Mouse (Mus musculus): Measurements from ENCODE around the gene Abcd1. TPM values are rescaled to one million over a fixed set of nuclear protein-coding genes. Genes with fewer than 3 reads are reported as not detected.

Gene Abcd1
- polyA plus RNA-seq, 1 experiment from 2014 or later = 12.7 TPM

Other genes with a start within 250 kb of the Abcd1 start
- gene Bgn, start 233.0 kb upstream of the Abcd1 start, polyA plus RNA-seq (2016; fragmentation: Nextera tagmentation; extraction: Ambion mirVana) = 43.9 and 49.2 TPM in 2 replicates
- 1.6 and 1.7 TPM in 2 replicates for gene Atp2b3, start 213.5 kb upstream of the Abcd1 start, polyA plus RNA-seq (2016; fragmentation: Nextera tagmentation; extraction: Ambion mirVana)
- 7.8 TPM in 2 replicates for gene Dusp9, start 77.2 kb upstream of the Abcd1 start, polyA plus RNA-seq (2016; fragmentation: Nextera tagmentation; extraction: Ambion mirVana)
- gene Pnck, start 56.5 kb upstream of the Abcd1 start, polyA plus RNA-seq (2016; fragmentation: Nextera tagmentation; extraction: Ambion mirVana) = 31.3 and 34.8 TPM in 2 replicates
- gene Slc6a8, start 43.4 kb upstream of the Abcd1 start, polyA plus RNA-seq (2016; fragmentation: Nextera tagmentation; extraction: Ambion mirVana) = 6.6 and 7.7 TPM in 2 replicates
- 132 and 136 TPM in 2 replicates for gene Bcap31, start 422 bp upstream of the Abcd1 start, polyA plus RNA-seq (2016; fragmentation: Nextera tagmentation; extraction: Ambion mirVana)
- gene Plxnb3, start 40.5 kb downstream of the Abcd1 start, polyA plus RNA-seq (2016; fragmentation: Nextera tagmentation; extraction: Ambion mirVana) = 0.21 and 0.25 TPM in 2 replicates
- 2.7 and 5.4 TPM in 2 replicates for gene Srpk3, start 57.8 kb downstream of the Abcd1 start, polyA plus RNA-seq (2016; fragmentation: Nextera tagmentation; extraction: Ambion mirVana)
- gene Idh3g, start 70.3 kb downstream of the Abcd1 start, polyA plus RNA-seq (2016; fragmentation: Nextera tagmentation; extraction: Ambion mirVana) = 150 and 167 TPM in 2 replicates
- 125 and 138 TPM in 2 replicates for gene Ssr4, start 70.4 kb downstream of the Abcd1 start, polyA plus RNA-seq (2016; fragmentation: Nextera tagmentation; extraction: Ambion mirVana)
- gene Pdzd4, start 108.4 kb downstream of the Abcd1 start, polyA plus RNA-seq (2016; fragmentation: Nextera tagmentation; extraction: Ambion mirVana) = 2.7 and 2.8 TPM in 2 replicates
- gene Avpr2, start 175.5 kb downstream of the Abcd1 start, polyA plus RNA-seq (2016; fragmentation: Nextera tagmentation; extraction: Ambion mirVana) = 0.19 and 0.20 TPM in 2 replicates
- gene L1cam, start 179.5 kb downstream of the Abcd1 start, polyA plus RNA-seq (2016; fragmentation: Nextera tagmentation; extraction: Ambion mirVana) = 45.6 and 58.4 TPM in 2 replicates
- 2.7 and 3.4 TPM in 2 replicates for gene Arhgap4, start 205.3 kb downstream of the Abcd1 start, polyA plus RNA-seq (2016; fragmentation: Nextera tagmentation; extraction: Ambion mirVana)
- gene Naa10, start 205.3 kb downstream of the Abcd1 start, polyA plus RNA-seq (2016; fragmentation: Nextera tagmentation; extraction: Ambion mirVana) = 105 and 118 TPM in 2 replicates
- gene Renbp, start 214.3 kb downstream of the Abcd1 start, polyA plus RNA-seq (2016; fragmentation: Nextera tagmentation; extraction: Ambion mirVana) = 19.7 and 20.3 TPM in 2 replicates
- gene Hcfc1, start 249.8 kb downstream of the Abcd1 start, polyA plus RNA-seq (2016; fragmentation: Nextera tagmentation; extraction: Ambion mirVana) = 77.4 and 78.6 TPM in 2 replicates

Data from hindbrain, embryonic 12.5 days (tissue).